Mouse (Mus musculus) T-helper 1 cell (primary cell): ENCODE data around the gene Serpina1b.
"Not testable (repeated sequence)": the region's sequence is repeated elsewhere in the genome, so short reads cannot be mapped to it uniquely, and the experiment has no call there.

Experiments used
- in situ Hi-C: fragments of 300-600 bp; cut with MboI, MseI; formaldehyde crosslinking; loops from one replicate; pipeline ENCODE4 v1.15.1; 2025; ENCODE audit warnings: high pct_unique_total_duplicates

The Serpina1b gene

DNA sequence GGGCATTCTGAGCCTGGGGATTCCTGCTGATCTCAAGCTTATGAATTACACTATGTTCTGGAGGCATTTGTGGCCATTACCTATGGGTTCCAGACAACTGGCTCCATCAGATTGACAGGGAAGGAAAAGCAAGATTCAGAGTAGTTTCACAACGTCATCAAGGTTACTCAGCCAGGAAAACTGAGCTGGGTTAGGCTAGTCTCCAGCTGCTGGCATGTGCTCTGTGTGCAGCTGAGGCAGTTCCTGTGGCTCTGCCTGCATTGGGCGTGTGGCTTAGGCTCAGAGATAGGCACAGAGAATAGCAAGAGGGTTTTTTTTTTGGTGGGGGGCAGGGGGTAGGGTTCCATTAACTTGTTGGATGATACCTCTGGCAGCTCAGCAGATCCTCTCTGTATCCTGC is 124.6 kb downstream of the Serpina1b start:
- in situ Hi-C loops = no loop called here

GRCm38 (mm10) chr12:103700144-103700750 is 129.9 kb downstream of the Serpina1b start:
- in situ Hi-C loops = no loop called here

DNA sequence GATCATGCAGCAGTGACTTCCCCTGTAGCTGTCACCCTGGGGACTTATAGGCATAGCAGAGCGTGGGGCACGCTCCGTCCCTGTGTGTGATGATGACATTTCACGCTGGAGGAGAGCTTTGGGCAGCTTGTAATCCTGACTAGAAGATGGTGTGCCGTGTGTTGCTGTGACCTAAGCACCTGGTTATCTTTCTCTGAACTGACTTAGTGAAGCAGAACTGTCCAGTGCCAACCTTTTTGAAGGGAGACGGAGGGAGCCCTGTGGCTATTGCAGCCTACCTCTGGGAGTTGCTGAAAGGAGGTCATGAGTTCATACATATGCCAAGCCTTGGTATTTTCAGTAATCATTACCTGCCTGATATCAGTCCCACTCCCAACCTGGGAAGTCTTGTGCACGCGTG is 134.7 kb downstream of the Serpina1b start, which contains the start of gene Serpina1f:
Serpina1f (minus strand) TSS at position 101 of the 400 bp plus-strand sequence.
- in situ Hi-C loops = no loop called here

DNA sequence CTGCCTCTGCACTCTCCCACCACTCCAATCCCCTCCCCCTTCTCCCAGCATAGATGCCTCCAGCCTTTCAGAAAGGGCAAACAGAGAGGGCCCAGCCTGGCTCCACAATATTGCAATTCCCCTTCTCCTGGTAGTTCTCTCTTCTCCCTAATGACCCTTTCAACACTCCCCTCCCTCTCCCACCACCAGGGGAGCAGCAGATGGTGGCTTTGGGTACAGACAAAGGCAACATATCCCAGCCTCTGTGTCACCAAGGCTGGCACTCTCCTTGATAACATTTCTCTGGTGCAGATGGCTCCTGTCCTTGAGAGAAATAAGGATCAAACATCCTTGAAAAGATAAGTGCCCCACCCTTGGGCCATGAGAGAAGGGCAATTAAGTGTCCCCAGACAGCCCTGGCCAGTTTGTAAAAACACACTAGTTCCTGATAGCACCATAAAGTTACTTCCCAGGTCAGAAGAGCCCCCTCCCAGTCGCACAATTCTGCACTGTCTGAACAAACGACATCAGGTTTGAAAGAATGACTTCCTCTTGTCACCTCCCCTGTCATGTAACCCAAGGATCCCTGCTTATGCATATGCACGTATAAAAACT is 141.9 kb downstream of the Serpina1b start:
- in situ Hi-C loops = no loop called here

GRCm38 (mm10) chr12:103687021-103687420 is 143.2 kb downstream of the Serpina1b start:
- in situ Hi-C loops = no loop called here

DNA sequence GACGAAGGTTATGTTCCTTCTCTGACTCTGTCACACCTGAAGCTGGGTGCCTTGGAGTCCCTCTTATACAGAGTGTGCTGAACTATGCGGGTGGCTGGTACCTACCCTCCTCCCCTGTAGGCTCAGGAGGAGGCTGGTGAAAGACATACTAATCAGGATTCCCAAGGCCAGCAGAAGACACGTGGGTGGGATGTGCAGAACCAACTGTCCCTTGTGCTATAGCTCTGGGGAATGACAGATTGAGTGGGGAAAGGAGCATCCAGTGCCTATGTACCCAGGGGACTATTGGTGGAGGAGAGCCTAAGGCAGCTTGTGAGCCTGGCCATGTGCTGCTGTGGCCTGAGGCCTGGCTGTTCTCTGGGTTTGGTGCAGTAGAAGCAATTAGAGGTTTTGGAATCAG is 144.1 kb downstream of the Serpina1b start:
- in situ Hi-C loops = no loop called here

- in situ Hi-C loops = no loop called here
These were observed 144.8 kb downstream of the Serpina1b start for GRCm38 (mm10) chr12:103685386-103685785.

DNA sequence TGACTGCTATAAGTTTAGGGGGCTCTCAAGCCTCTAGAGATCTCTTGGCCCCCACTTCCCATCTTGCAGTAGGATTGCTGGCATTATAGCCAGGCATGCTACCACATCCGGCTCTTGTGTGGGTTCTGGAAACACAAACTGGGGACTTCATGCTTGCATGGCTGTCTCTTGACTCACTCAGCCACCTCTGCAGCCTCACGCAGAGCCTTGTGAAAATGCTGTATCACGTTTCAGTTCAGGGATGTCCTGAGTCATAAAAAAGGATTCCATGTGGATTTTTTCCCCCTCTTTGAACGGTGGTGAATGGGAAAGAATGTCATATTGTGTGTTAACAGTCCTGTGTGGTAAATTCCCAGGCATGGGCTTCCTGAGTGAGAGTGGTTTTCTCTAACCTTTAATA is 146.4 kb downstream of the Serpina1b start:
- in situ Hi-C loops = no loop called here

GRCm38 (mm10) chr12:103681739-103682138 is 148.4 kb downstream of the Serpina1b start:
- in situ Hi-C loops = no loop called here

DNA sequence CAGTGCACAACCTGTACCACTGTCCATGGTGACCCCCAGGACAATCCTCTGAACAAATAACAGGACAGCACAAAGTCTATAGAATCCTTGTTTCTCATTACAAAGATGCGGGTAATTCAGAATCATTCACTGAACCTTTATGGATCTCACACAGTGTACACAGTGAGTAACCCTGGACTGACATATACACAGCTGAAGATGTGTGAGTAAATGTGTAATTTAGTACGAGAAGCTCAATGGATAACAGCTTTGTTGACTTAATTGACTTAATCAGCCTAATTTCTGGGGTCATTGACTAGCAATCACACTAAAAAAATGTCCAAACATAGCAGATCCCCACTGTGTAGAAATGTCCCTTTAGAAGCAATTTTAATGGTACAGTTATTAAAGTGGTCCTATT is 149.0 kb downstream of the Serpina1b start:
- in situ Hi-C loops = no loop called here

GRCm38 (mm10) chr12:103679853-103680252 is 150.3 kb downstream of the Serpina1b start:
- in situ Hi-C loops = not testable (repeated sequence)
